23 mouse cellular contexts compared by ENCODE assay signal in the genomic region with DNA sequence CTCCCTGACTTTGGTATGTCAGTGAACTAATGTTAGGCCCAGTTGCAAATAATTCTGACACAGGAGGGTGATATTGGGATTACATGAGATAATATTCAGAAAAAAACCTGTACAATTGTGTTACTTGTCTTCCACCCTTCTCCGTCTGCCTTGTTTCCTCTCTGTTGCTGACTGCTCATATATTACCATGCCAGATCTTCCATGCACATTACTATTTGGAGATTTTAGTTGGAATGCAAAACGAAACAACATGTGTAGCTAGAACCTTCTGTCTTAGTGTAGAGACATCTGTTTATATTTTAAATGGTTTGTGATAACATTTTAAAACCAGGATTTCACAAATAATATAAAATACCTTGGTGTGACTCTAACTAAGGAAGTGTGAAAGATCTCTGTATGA.
"Had no signal": no experiment of that assay in that cellular context is flagged by ENCODE, and none has a peak within 500 bp of the region (broad histone marks: within the 10 kb centered on the region; RNA-seq: fewer than 3 reads in every experiment).

No protein-coding gene starts in this region.

- ATAC-seq: inflammation-experienced regulatory T-cells, adult 6 months; intestine, embryonic 15.5 days; intestine, postnatal 0 days; liver, embryonic 12.5 days had no signal

- DNase-seq: gastrocnemius, postnatal 14 days; gastrocnemius, postnatal 36 days; heart, adult 11 months; heart, adult 2 months; heart, postnatal 14 days; heart, postnatal 36 days; kidney, adult 18-20 months; kidney, adult 8-10 months; kidney, postnatal 10 days; kidney, postnatal 25 days; kidney, postnatal 4 days; left cerebral cortex, postnatal 4 days had no signal

- H3K27ac ChIP-seq: heart, adult 2 months; heart, embryonic 13.5 days; heart, embryonic 15.5 days; hindbrain, embryonic 13.5 days; hindbrain, embryonic 15.5 days; intestine, embryonic 15.5 days; limb, embryonic 13.5 days; limb, embryonic 15.5 days; liver, embryonic 12.5 days; liver, embryonic 14.5 days had no signal

- H3K4me3 ChIP-seq: heart, adult 2 months; heart, embryonic 13.5 days; heart, embryonic 15.5 days; hindbrain, embryonic 13.5 days; hindbrain, embryonic 15.5 days; intestine, embryonic 15.5 days; limb, embryonic 13.5 days; limb, embryonic 15.5 days; liver, embryonic 12.5 days had no signal
